Mouse (Mus musculus): ENCODE data around the gene Coch.

GRCm38 (mm10) chr12:51569944-51570343 is 23.2 kb upstream of the Coch start:
- TF ChIP-seq CTCF (IDR thresholded peaks at IDR 0.05; ENCODE audit: insufficient read depth, low read length), result no peak
- TF ChIP-seq POLR2A (IDR thresholded peaks at IDR 0.05; ENCODE audit: borderline replicate concordance, extremely low read depth, low read depth, low read length), result no peak
